Comparison of ENCODE assay signal across 8 mouse cellular contexts in genomic region chr10:80376160-80376559, GRCm38 (mm10). TPM values are rescaled to one million over a fixed set of nuclear protein-coding genes. Genes with fewer than 3 reads are reported as not detected.
DNase-seq lines count a peak whose midpoint lies in the region; ATAC-seq and TF ChIP-seq lines count a peak whose summit lies in the region.

No protein-coding gene starts in this region.

- whole genome bisulfite sequencing in hindbrain, embryonic 11.5 days = 2% methylated on average over 7 of the region's 7 CpGs
- WGBS in hindbrain, embryonic 13.5 days = 3% methylated on average over 7 of the region's 7 CpGs
- 3% methylated on average over 7 of the region's 7 CpGs for WGBS in forebrain, postnatal 0 days
- WGBS in limb, embryonic 10.5 days = 3% methylated on average over 7 of the region's 7 CpGs

- ATAC-seq in hindbrain, embryonic 11.5 days (ENCODE audit: low FRiP score) = no peak
- ATAC-seq in hindbrain, embryonic 13.5 days (ENCODE audit: low FRiP score) = no peak
- peak; percentile 78 for ATAC-seq in forebrain, postnatal 0 days

- no peaks in the 10 kb centered on the region for H3K9me3 ChIP-seq in hindbrain, embryonic 11.5 days (ENCODE audit: control insufficient read depth, low read length)
- no peaks in the 10 kb centered on the region for H3K9me3 ChIP-seq in hindbrain, embryonic 13.5 days
- H3K9me3 ChIP-seq in forebrain, postnatal 0 days (ENCODE audit: low read length) = no peaks in the 10 kb centered on the region
- no peaks in the 10 kb centered on the region for H3K9me3 ChIP-seq in limb, embryonic 10.5 days (replicated peaks)

- peaks cover 4% of the 10 kb centered on the region for H3K36me3 ChIP-seq in hindbrain, embryonic 11.5 days (ENCODE audit: control insufficient read depth, insufficient read depth, low read length)
- H3K36me3 ChIP-seq in hindbrain, embryonic 13.5 days = peaks cover 19% of the 10 kb centered on the region
- peaks cover 22% of the 10 kb centered on the region for H3K36me3 ChIP-seq in forebrain, postnatal 0 days (ENCODE audit: insufficient read depth)
- peaks cover 18% of the 10 kb centered on the region for H3K36me3 ChIP-seq in limb, embryonic 10.5 days

- no peaks in the 10 kb centered on the region for H3K4me1 ChIP-seq in hindbrain, embryonic 11.5 days (replicated peaks; ENCODE audit: control insufficient read depth, insufficient read depth, low read length)
- H3K4me1 ChIP-seq in hindbrain, embryonic 13.5 days (replicated peaks) = peaks cover 15% of the 10 kb centered on the region
- no peaks in the 10 kb centered on the region for H3K4me1 ChIP-seq in forebrain, postnatal 0 days (ENCODE audit: insufficient read depth)
- H3K4me1 ChIP-seq in limb, embryonic 10.5 days = peaks cover 16% of the 10 kb centered on the region

- no peak overlapping the region for H3K9ac ChIP-seq in hindbrain, embryonic 11.5 days (ENCODE audit: low read depth, low read length)
- no peak overlapping the region for H3K9ac ChIP-seq in hindbrain, embryonic 13.5 days
- no peak overlapping the region for H3K9ac ChIP-seq in forebrain, postnatal 0 days

- peak; percentile 95 for TF ChIP-seq CTCF in forebrain, postnatal 0 days (IDR thresholded peaks at IDR 0.05; ENCODE audit: low read depth)

- H3K27ac ChIP-seq in hindbrain, embryonic 11.5 days (ENCODE audit: low read depth, low read length) = no peak overlapping the region
- no peak overlapping the region for H3K27ac ChIP-seq in hindbrain, embryonic 13.5 days
- no peak overlapping the region for H3K27ac ChIP-seq in forebrain, postnatal 0 days (ENCODE audit: low read depth, low read length)
- H3K27ac ChIP-seq in limb, embryonic 10.5 days = no peak overlapping the region

- DNase-seq in hindbrain, embryonic 11.5 days (ENCODE audit: low spot score) = peak; percentile 97
- DNase-seq in c-Kit-positive CD71-positive TER-119-positive erythroid progenitor cells, embryonic 14.5 days (ENCODE audit: low spot score) = peak; percentile 91
- peak; percentile 96 for DNase-seq in forebrain, postnatal 0 days
- DNase-seq in hindlimb bud, embryonic 11.5 days (ENCODE audit: extremely low spot score, low read depth, low spot score) = peak; percentile 76
- peak; percentile 96 for DNase-seq in limb, embryonic 10.5 days (ENCODE audit: low spot score)
- DNase-seq in monocyte, adult 2 months (ENCODE audit: low read depth in 1 of 2, low spot score in 2 of 2) = peak; percentile 78 to 80
- peak; percentile 91 to 98 for DNase-seq in spleen, postnatal 4 days (ENCODE audit: low spot score in 2 of 2)

- H3K4me2 ChIP-seq in hindbrain, embryonic 11.5 days (replicated peaks; ENCODE audit: low read depth, low read length) = no peak overlapping the region
- H3K4me2 ChIP-seq in hindbrain, embryonic 13.5 days = no peak overlapping the region
- H3K4me2 ChIP-seq in forebrain, postnatal 0 days (ENCODE audit: low read depth) = no peak overlapping the region

- H3K27me3 ChIP-seq in hindbrain, embryonic 11.5 days (ENCODE audit: control insufficient read depth, insufficient read depth, low read length) = no peaks in the 10 kb centered on the region
- 0 out of 2 replicates have a peak, but pooled peaks cover 9% of the 10 kb centered on the region for H3K27me3 ChIP-seq in hindbrain, embryonic 13.5 days
- no peaks in the 10 kb centered on the region for H3K27me3 ChIP-seq in forebrain, postnatal 0 days (ENCODE audit: insufficient read depth, low read length)
- peaks cover 10% of the 10 kb centered on the region for H3K27me3 ChIP-seq in limb, embryonic 10.5 days (ENCODE audit: low read depth, poor library complexity, severe bottlenecking)

- no peak overlapping the region for H3K4me3 ChIP-seq in hindbrain, embryonic 11.5 days (ENCODE audit: low read depth, low read length)
- no peak overlapping the region for H3K4me3 ChIP-seq in hindbrain, embryonic 13.5 days
- no peak overlapping the region for H3K4me3 ChIP-seq in forebrain, postnatal 0 days (ENCODE audit: low read depth, low read length)
- H3K4me3 ChIP-seq in limb, embryonic 10.5 days = no peak overlapping the region

RNA-seq across cellular contexts. Expression of gene Mex3d, which starts 11.3 kb away (rescaled TPM):
- polyA plus RNA-seq in hindbrain, embryonic 11.5 days (2014; fragmentation: Nextera tagmentation; extraction: Ambion mirVana) = 13.4 and 14.7 TPM in 2 replicates
- 14.8 and 16.5 TPM in 2 replicates for polyA plus RNA-seq in hindbrain, embryonic 13.5 days (2015; fragmentation: Nextera tagmentation; extraction: Ambion mirVana)
- 107 and 120 TPM in 2 replicates for total RNA-seq in forebrain, postnatal 0 days (2014; rRNA removed)
- polyA plus RNA-seq in forebrain, postnatal 0 days (2015; fragmentation: Nextera tagmentation; extraction: Ambion mirVana) = 18.3 and 18.4 TPM in 2 replicates
- 7.2 and 7.5 TPM in 2 replicates for polyA plus RNA-seq in limb, embryonic 10.5 days (2016; fragmentation: Nextera tagmentation; extraction: Ambion mirVana)

RNA-seq across cellular contexts. Expression of gene Plk5, which starts 19.9 kb away (rescaled TPM):
- polyA plus RNA-seq in hindbrain, embryonic 11.5 days (2014; fragmentation: Nextera tagmentation; extraction: Ambion mirVana) = 0.11 and 0.14 TPM in 2 replicates
- 1.2 and 1.7 TPM in 2 replicates for polyA plus RNA-seq in hindbrain, embryonic 13.5 days (2015; fragmentation: Nextera tagmentation; extraction: Ambion mirVana)
- 8.3 and 12.9 TPM in 2 replicates for total RNA-seq in forebrain, postnatal 0 days (2014; rRNA removed)
- 4.6 and 7.4 TPM in 2 replicates for polyA plus RNA-seq in forebrain, postnatal 0 days (2015; fragmentation: Nextera tagmentation; extraction: Ambion mirVana)
- 0.31 and 0.48 TPM in 2 replicates for polyA plus RNA-seq in limb, embryonic 10.5 days (2016; fragmentation: Nextera tagmentation; extraction: Ambion mirVana)

RNA-seq across cellular contexts. Expression of gene Mbd3, which starts 23.2 kb away (rescaled TPM):
- polyA plus RNA-seq in hindbrain, embryonic 11.5 days (2014; fragmentation: Nextera tagmentation; extraction: Ambion mirVana) = 227 and 240 TPM in 2 replicates
- polyA plus RNA-seq in hindbrain, embryonic 13.5 days (2015; fragmentation: Nextera tagmentation; extraction: Ambion mirVana) = 230 TPM in 2 replicates
- total RNA-seq in forebrain, postnatal 0 days (2014; rRNA removed) = 37.9 and 43.9 TPM in 2 replicates
- polyA plus RNA-seq in forebrain, postnatal 0 days (2015; fragmentation: Nextera tagmentation; extraction: Ambion mirVana) = 183 and 196 TPM in 2 replicates
- polyA plus RNA-seq in limb, embryonic 10.5 days (2016; fragmentation: Nextera tagmentation; extraction: Ambion mirVana) = 453 and 469 TPM in 2 replicates

RNA-seq across cellular contexts. Expression of gene Adamtsl5, which starts 27.9 kb away (rescaled TPM):
- polyA plus RNA-seq in hindbrain, embryonic 11.5 days (2014; fragmentation: Nextera tagmentation; extraction: Ambion mirVana) = 0.54 and 0.70 TPM in 2 replicates
- 0.42 and 0.66 TPM in 2 replicates for polyA plus RNA-seq in hindbrain, embryonic 13.5 days (2015; fragmentation: Nextera tagmentation; extraction: Ambion mirVana)
- 0.31 and 0.33 TPM in 2 replicates for total RNA-seq in forebrain, postnatal 0 days (2014; rRNA removed)
- 0.70 and 0.81 TPM in 2 replicates for polyA plus RNA-seq in forebrain, postnatal 0 days (2015; fragmentation: Nextera tagmentation; extraction: Ambion mirVana)
- polyA plus RNA-seq in limb, embryonic 10.5 days (2016; fragmentation: Nextera tagmentation; extraction: Ambion mirVana) = 0.39 and 0.48 TPM in 2 replicates

RNA-seq across cellular contexts. Expression of gene Uqcr11, which starts 30.5 kb away (rescaled TPM):
- 466 and 480 TPM in 2 replicates for polyA plus RNA-seq in hindbrain, embryonic 11.5 days (2014; fragmentation: Nextera tagmentation; extraction: Ambion mirVana)
- polyA plus RNA-seq in hindbrain, embryonic 13.5 days (2015; fragmentation: Nextera tagmentation; extraction: Ambion mirVana) = 575 and 577 TPM in 2 replicates
- total RNA-seq in forebrain, postnatal 0 days (2014; rRNA removed) = 230 and 424 TPM in 2 replicates
- 688 and 881 TPM in 2 replicates for polyA plus RNA-seq in forebrain, postnatal 0 days (2015; fragmentation: Nextera tagmentation; extraction: Ambion mirVana)
- polyA plus RNA-seq in limb, embryonic 10.5 days (2016; fragmentation: Nextera tagmentation; extraction: Ambion mirVana) = 651 and 677 TPM in 2 replicates
